Mouse (Mus musculus): ENCODE data around the gene Rcc2. TPM values are rescaled to one million over a fixed set of nuclear protein-coding genes. Genes with fewer than 3 reads are reported as not detected.
A peak's percentile ranks its signal among the peaks of the same experiment; 100 is the strongest.

Rcc2 gene
- total RNA-seq, 4 experiments from 2014 or later = 11.4 to 12.5 (median 11.9) TPM

GRCm38 (mm10) chr4:140753366-140753765 lies 53.0 kb downstream of the Rcc2 start:
- no peak for DNase-seq (ENCODE audit: low spot score)

DNA sequence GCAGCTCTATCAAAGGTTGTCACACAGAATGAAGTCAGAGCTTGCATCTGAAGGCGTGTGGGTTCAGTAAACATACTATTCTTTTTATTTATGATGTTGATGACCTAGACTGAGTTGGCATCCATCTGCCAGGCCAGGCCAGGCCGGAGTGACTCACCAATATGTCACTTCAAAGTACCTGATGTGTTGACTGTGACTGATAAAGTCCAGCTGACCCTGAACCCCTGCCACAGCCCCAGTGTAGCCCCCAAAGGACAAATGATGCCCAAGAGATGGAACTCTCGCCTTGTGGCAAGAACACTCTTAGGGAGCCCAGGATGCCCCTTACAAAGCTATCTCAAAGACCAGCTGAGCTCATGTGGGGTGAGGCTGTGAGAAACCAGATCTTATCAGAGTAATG lies 55.5 kb downstream of the Rcc2 start:
- DNase-seq (ENCODE audit: low spot score) = no peak

DNA sequence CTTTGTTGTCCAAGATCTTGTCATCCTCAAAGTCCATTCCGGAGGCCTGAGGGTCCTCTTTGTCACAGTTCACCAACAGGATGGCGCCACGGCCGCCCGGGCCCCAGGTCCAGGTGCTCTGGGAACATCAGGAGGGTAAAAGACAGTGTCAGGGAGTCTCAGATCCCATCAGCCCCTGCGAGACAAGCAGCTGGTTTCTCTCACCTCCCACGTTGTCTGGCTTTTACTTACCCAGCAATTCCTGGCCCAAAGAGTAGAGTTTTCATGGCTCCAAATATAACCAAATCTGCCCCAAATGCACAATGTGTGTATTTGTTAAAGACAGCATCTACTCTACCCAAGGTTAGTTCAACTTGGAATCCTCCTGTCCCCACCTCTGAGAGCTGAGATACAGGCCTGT lies 61.3 kb downstream of the Rcc2 start:
- DNase-seq (ENCODE audit: low spot score) = no peak

DNA sequence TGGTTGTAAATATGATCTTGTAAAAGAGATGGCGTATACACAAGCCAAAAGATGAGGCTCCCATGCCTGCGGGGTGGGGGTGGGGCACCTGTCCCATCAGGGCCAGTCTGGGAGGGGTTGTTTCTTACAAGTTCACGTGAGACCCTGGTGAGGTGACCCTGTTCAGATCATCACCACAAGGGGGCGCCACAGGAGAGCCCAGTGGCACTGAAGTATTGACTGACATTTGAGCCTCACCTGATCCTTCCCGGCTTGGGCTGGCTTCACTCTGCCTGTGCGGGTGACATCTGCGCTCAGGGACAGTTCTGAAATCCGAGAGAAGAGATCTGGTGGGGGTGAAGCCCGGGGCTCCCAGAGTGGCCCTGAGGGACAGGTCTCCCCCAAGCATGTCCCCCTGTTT lies 62.8 kb downstream of the Rcc2 start:
- peak; percentile 24 for DNase-seq (ENCODE audit: low spot score)

DNA sequence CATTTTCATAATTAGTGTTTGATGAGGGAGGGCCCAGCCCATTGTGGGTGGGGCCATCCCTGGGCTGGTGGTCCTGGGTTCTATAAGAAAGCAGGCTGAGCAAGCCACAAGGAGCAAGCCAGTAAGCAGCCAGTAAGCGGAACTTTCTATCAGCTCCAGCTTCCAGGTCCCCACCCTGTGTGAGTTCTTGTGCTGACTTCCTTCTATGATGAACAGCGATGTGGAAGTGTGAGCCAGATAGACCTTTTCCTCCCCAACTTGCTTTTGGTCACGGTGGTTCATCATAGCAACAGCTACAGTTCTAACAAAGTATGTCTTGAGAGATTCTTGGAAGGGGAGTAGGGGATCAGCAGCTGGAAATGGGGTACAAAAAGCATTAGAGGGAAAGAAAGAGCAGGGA lies 65.6 kb downstream of the Rcc2 start:
- DNase-seq (ENCODE audit: low spot score) = no peak

DNA sequence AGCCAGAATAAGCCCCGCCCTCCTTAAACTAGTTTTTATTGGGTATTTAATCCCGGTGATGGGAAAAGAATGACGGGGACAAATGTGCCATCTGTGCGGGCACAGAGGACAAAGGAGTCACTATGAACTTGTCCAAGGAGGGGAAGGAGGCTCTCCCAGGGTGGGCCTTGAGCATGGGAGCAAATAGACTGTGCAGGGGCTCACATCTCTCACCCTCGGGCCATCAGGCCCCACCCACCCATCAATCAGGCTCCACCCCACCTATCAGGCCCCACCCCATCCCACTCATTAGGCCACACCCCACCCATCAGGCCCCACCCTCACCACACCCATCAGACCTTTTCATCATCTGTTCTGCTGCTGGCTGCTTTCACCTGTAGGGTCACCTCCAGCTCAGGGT lies 68.6 kb downstream of the Rcc2 start:
- no peak for DNase-seq (ENCODE audit: low spot score)

DNA sequence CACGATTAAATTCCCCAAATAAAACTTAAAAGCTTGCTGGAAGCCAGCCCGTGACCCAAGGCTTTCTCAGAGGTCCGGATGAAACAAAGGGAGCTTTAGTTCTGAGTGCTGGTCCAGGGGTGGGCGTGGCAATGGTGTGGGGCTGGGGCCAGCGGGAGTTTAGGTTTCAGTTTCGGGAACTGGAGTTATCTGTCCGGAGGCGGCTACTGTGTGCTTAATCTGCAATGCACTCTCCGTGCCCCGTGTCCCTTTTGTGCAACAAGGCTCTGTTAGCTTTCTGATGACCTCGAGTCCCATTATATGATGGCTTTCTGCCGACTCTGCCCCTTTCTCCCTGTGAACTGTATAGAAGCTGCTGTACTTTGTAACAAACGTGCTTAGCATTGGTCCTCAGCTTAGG lies 70.1 kb downstream of the Rcc2 start:
- peak; percentile 58 for DNase-seq (ENCODE audit: low spot score)

GRCm38 (mm10) chr4:140771091-140771490 lies 70.8 kb downstream of the Rcc2 start:
- no peak for DNase-seq (ENCODE audit: low spot score)

Small RNAs within 50 kb of the gene (microRNA-seq; reads per million reads assigned to microRNA genes)
- gene Gm23045 (not detected), gene Gm25951 (not detected)

Other genes starting within 250 kb of the Rcc2 start
- 10 to 100 TPM; 59.6 to 80.5 (median 71.9) TPM for gene Arhgef10l, start 34.5 kb upstream of the Rcc2 start, total RNA-seq (2022)
- not detected for gene Padi6, start 42.1 kb downstream of the Rcc2 start, total RNA-seq (2022)
- gene Padi4, start 73.7 kb downstream of the Rcc2 start, total RNA-seq (2022) = 1 to 10 TPM in 1 of 4 experiments, under 1 TPM in 3; 0.24 to 5.3 (median 0.27) TPM
- under 1 TPM; 0.09 to 0.34 (median 0.13) TPM for gene Padi3, start 110.1 kb downstream of the Rcc2 start, total RNA-seq (2022)
- not detected for gene Padi1, start 145.2 kb downstream of the Rcc2 start, total RNA-seq (2022)
- 1 to 10 TPM in 3 of 4 experiments, under 1 TPM in 1; 0.72 to 1.3 (median 1.2) TPM for gene Padi2, start 205.8 kb downstream of the Rcc2 start, total RNA-seq (2022)